Comparison of ENCODE assay signal across 16 mouse cellular contexts in the genomic region with DNA sequence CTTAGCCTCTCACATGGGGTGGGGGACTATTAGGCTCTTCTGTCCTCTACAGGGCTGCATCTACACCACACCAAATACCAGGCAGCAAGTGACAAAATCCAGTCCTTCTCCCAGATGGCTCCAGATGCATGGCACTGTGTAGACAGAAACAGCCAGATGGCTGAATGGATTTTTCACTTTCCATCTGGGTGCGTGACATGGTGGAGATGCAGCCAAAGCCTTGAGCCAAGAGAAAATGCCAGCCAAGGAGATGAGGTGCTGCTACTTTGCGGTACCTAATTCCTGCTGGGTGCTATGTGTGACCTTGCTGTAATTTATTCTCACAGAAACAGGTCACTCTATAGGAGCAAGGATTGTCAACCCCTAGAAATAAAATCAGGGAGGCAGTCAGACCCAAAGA.
A peak's percentile ranks its signal among the peaks of the same experiment; 100 is the strongest.
DNase-seq lines count a peak whose midpoint lies in the region; ATAC-seq and TF ChIP-seq lines count a peak whose summit lies in the region.
"Had no signal": no experiment of that assay in that cellular context is flagged by ENCODE, and none has a peak within 500 bp of the region (broad histone marks: within the 10 kb centered on the region; RNA-seq: fewer than 3 reads in every experiment).

No protein-coding gene starts in this region.

- 52% methylated on average over 2 of the region's 2 CpGs for WGBS in hindbrain, postnatal 0 days
- WGBS in hindbrain, embryonic 11.5 days, result 91% methylated on average over 2 of the region's 2 CpGs
- 52% methylated on average over 2 of the region's 2 CpGs for WGBS in forebrain, embryonic 15.5 days

- peak; percentile 21 to 37 for DNase-seq in cerebellum, postnatal 25 days
- DNase-seq in cerebellum, adult 11 months, result no peak
- DNase-seq in hindbrain, postnatal 0 days (ENCODE audit: low spot score), result peak; percentile 53
- DNase-seq in hindbrain, embryonic 11.5 days (ENCODE audit: low spot score), result no peak
- DNase-seq in layer of hippocampus, postnatal 10 days (ENCODE audit: low spot score in 2 of 2), result peak; percentile 44 to 48
- DNase-seq in urinary bladder, adult 18-20 months (ENCODE audit: low spot score in 2 of 2), result no peak
- DNase-seq: B cell, adult 2 months; heart, postnatal 10 days; kidney, adult 2 months; liver, embryonic 13.5 days; midbrain, embryonic 14.5 days; right cerebral cortex, postnatal 4 days; thymus, adult 18-20 months had no signal

- no peak overlapping the region for H3K4me3 ChIP-seq in hindbrain, postnatal 0 days (ENCODE audit: low read length)
- H3K4me3 ChIP-seq in hindbrain, embryonic 11.5 days (ENCODE audit: low read depth, low read length), result no peak overlapping the region
- H3K4me3 ChIP-seq in forebrain, embryonic 15.5 days, result no peak overlapping the region
- H3K4me3 ChIP-seq: liver, embryonic 13.5 days had no signal

- H3K27ac ChIP-seq in hindbrain, postnatal 0 days, result no peak overlapping the region
- no peak overlapping the region for H3K27ac ChIP-seq in hindbrain, embryonic 11.5 days (ENCODE audit: low read depth, low read length)
- peak overlapping the region; percentile 36 for H3K27ac ChIP-seq in forebrain, embryonic 15.5 days (replicated peaks)
- H3K27ac ChIP-seq: liver, embryonic 13.5 days had no signal

- no peaks in the 10 kb centered on the region for H3K4me1 ChIP-seq in hindbrain, postnatal 0 days (ENCODE audit: insufficient read depth, low read length)
- H3K4me1 ChIP-seq in hindbrain, embryonic 11.5 days (replicated peaks; ENCODE audit: control insufficient read depth, insufficient read depth, low read length), result no peaks in the 10 kb centered on the region
- peaks cover 26% of the 10 kb centered on the region for H3K4me1 ChIP-seq in forebrain, embryonic 15.5 days
- H3K4me1 ChIP-seq: liver, embryonic 13.5 days had no signal

- TF ChIP-seq CTCF in hindbrain, postnatal 0 days (IDR thresholded peaks at IDR 0.05; ENCODE audit: low read depth), result no peak

- no peak overlapping the region for H3K4me2 ChIP-seq in hindbrain, postnatal 0 days (ENCODE audit: low read depth, low read length)
- H3K4me2 ChIP-seq in hindbrain, embryonic 11.5 days (replicated peaks; ENCODE audit: low read depth, low read length), result no peak overlapping the region
- no peak overlapping the region for H3K4me2 ChIP-seq in forebrain, embryonic 15.5 days (replicated peaks)
- H3K4me2 ChIP-seq: liver, embryonic 13.5 days had no signal

- H3K9me3 ChIP-seq in hindbrain, postnatal 0 days (ENCODE audit: low read length), result no peaks in the 10 kb centered on the region
- H3K9me3 ChIP-seq in hindbrain, embryonic 11.5 days (ENCODE audit: control insufficient read depth, low read length), result no peaks in the 10 kb centered on the region
- H3K9me3 ChIP-seq in forebrain, embryonic 15.5 days, result no peaks in the 10 kb centered on the region
- H3K9me3 ChIP-seq: liver, embryonic 13.5 days had no signal

- H3K36me3 ChIP-seq in hindbrain, postnatal 0 days (ENCODE audit: insufficient read depth, low read length), result no peaks in the 10 kb centered on the region
- H3K36me3 ChIP-seq in hindbrain, embryonic 11.5 days (ENCODE audit: control insufficient read depth, insufficient read depth, low read length), result no peaks in the 10 kb centered on the region
- H3K36me3 ChIP-seq in forebrain, embryonic 15.5 days, result no peaks in the 10 kb centered on the region
- H3K36me3 ChIP-seq: liver, embryonic 13.5 days had no signal

- no peak overlapping the region for H3K9ac ChIP-seq in hindbrain, postnatal 0 days (replicated peaks; ENCODE audit: low read length)
- H3K9ac ChIP-seq in hindbrain, embryonic 11.5 days (ENCODE audit: low read depth, low read length), result no peak overlapping the region
- H3K9ac ChIP-seq in forebrain, embryonic 15.5 days (replicated peaks), result no peak overlapping the region
- H3K9ac ChIP-seq: liver, embryonic 13.5 days had no signal

- H3K27me3 ChIP-seq in hindbrain, postnatal 0 days (ENCODE audit: insufficient read depth, low read length), result no peaks in the 10 kb centered on the region
- H3K27me3 ChIP-seq in hindbrain, embryonic 11.5 days (ENCODE audit: control insufficient read depth, insufficient read depth, low read length), result no peaks in the 10 kb centered on the region
- no peaks in the 10 kb centered on the region for H3K27me3 ChIP-seq in forebrain, embryonic 15.5 days
- H3K27me3 ChIP-seq: liver, embryonic 13.5 days had no signal

- ATAC-seq in hindbrain, postnatal 0 days, result peak; percentile 67; the same call in 1 of the 2 replicates
- ATAC-seq in hindbrain, embryonic 11.5 days (ENCODE audit: low FRiP score), result no peak
- ATAC-seq in forebrain, embryonic 15.5 days (replicated peaks), result peak; percentile 87
- ATAC-seq in activated CD4-positive, CD25-positive, alpha-beta regulatory T cell, adult 4 months, result no peak
- ATAC-seq: Patski had no signal

Comparison
In these comparisons a context has a peak if more than half of its experiments do, and no peak if none do; other contexts are left out.
1. DNase-seq: peak in cerebellum, postnatal 25 days (2 of 2), hindbrain, postnatal 0 days (single experiment) and layer of hippocampus, postnatal 10 days (2 of 2); none in cerebellum, adult 11 months (single experiment), hindbrain, embryonic 11.5 days (single experiment) and urinary bladder, adult 18-20 months (0 of 2).
2. ATAC-seq: peak in hindbrain, postnatal 0 days (single experiment) and forebrain, embryonic 15.5 days (single experiment); none in hindbrain, embryonic 11.5 days (single experiment) and activated CD4-positive, CD25-positive, alpha-beta regulatory T cell, adult 4 months (single experiment).